Mouse (Mus musculus): Measurements from ENCODE around the gene Nhlh1. TPM values are rescaled to one million over a fixed set of nuclear protein-coding genes. Genes with fewer than 3 reads are reported as not detected.

Gene Nhlh1
- not detected in 2 replicates for polyA plus RNA-seq (2015; fragmentation: Nextera tagmentation; extraction: Ambion mirVana)

GRCm38 (mm10) chr1:172057491-172057921 is at the start of gene Nhlh1:
Gene Nhlh1, minus strand, starts transcription at chr1:172057573.
- peaks cover 13% of the 10 kb centered on the region for H3K27me3 ChIP-seq (replicated peaks; ENCODE audit: insufficient read depth, low read length)
- H3K9ac ChIP-seq (replicated peaks; ENCODE audit: low read depth), result no peak within 1 kb of the TSS
- WGBS, result 38% methylated on average over 2 of the region's 2 CpGs
- H3K4me3 ChIP-seq (ENCODE audit: low read depth, low read length), result no peak within 1 kb of the TSS
- 0 out of 2 replicates have a peak, but pooled peaks cover 3% of the 10 kb centered on the region for H3K4me1 ChIP-seq (ENCODE audit: insufficient read depth, low read depth, low read length)
- no peak within 1 kb of the TSS for H3K27ac ChIP-seq (ENCODE audit: low read length)
- no peaks in the 10 kb centered on the region for H3K36me3 ChIP-seq (ENCODE audit: insufficient read depth, low read length)
- no peak for DNase-seq (ENCODE audit: low spot score)
- H3K9me3 ChIP-seq (ENCODE audit: low read length), result no peaks in the 10 kb centered on the region
- H3K4me2 ChIP-seq (replicated peaks; ENCODE audit: low read depth, low read length), result no peak within 1 kb of the TSS
- ATAC-seq, result no peak; the same call in 1 of the 2 replicates
- TF ChIP-seq CTCF (IDR thresholded peaks at IDR 0.05) (no peak), EP300 (IDR thresholded peaks at IDR 0.05) (no peak)

GRCm38 (mm10) chr1:172105101-172105500 is 47.7 kb upstream of the Nhlh1 start:
- no peak for ATAC-seq
- WGBS, result 86% methylated on average over 11 of the region's 11 CpGs
- no peak for DNase-seq (ENCODE audit: low spot score)

GRCm38 (mm10) chr1:172103619-172104018 is 46.2 kb upstream of the Nhlh1 start:
- no peak overlapping the region for H3K4me3 ChIP-seq (ENCODE audit: low read depth, low read length)
- H3K4me2 ChIP-seq (replicated peaks; ENCODE audit: low read depth, low read length), result no peak overlapping the region
- peaks cover 77% of the 10 kb centered on the region for H3K36me3 ChIP-seq (ENCODE audit: insufficient read depth, low read length)
- no peaks in the 10 kb centered on the region for H3K4me1 ChIP-seq (ENCODE audit: insufficient read depth, low read depth, low read length)
- no peaks in the 10 kb centered on the region for H3K27me3 ChIP-seq (replicated peaks; ENCODE audit: insufficient read depth, low read length)
- no peak overlapping the region for H3K27ac ChIP-seq (ENCODE audit: low read length)
- H3K9me3 ChIP-seq (ENCODE audit: low read length), result no peaks in the 10 kb centered on the region
- DNase-seq (ENCODE audit: low spot score) (no peak), ATAC-seq (0 out of 2 replicates have a peak, but pooled peaks have one; percentile 21)
- no peak overlapping the region for H3K9ac ChIP-seq (replicated peaks; ENCODE audit: low read depth)
- peak; percentile 54; the same call in 1 of the 2 replicates for TF ChIP-seq EP300 (IDR thresholded peaks at IDR 0.05)
- no peak for TF ChIP-seq CTCF (IDR thresholded peaks at IDR 0.05)
- 63% methylated on average over 4 of the region's 4 CpGs for WGBS

More at GRCm38 (mm10) chr1:172105101-172105500, 47.7 kb upstream of the Nhlh1 start:
- no peaks in the 10 kb centered on the region for H3K4me1 ChIP-seq (ENCODE audit: insufficient read depth, low read depth, low read length)
- no peak overlapping the region for H3K27ac ChIP-seq (ENCODE audit: low read length)
- H3K36me3 ChIP-seq (ENCODE audit: insufficient read depth, low read length), result peaks cover 77% of the 10 kb centered on the region
- H3K4me2 ChIP-seq (replicated peaks; ENCODE audit: low read depth, low read length), result no peak overlapping the region
- no peaks in the 10 kb centered on the region for H3K27me3 ChIP-seq (replicated peaks; ENCODE audit: insufficient read depth, low read length)
- H3K9me3 ChIP-seq (ENCODE audit: low read length), result no peaks in the 10 kb centered on the region
- no peak overlapping the region for H3K4me3 ChIP-seq (ENCODE audit: low read depth, low read length)
- TF ChIP-seq CTCF (IDR thresholded peaks at IDR 0.05), result no peak
- no peak for TF ChIP-seq EP300 (IDR thresholded peaks at IDR 0.05)
- H3K9ac ChIP-seq (replicated peaks; ENCODE audit: low read depth), result no peak overlapping the region

GRCm38 (mm10) chr1:172099325-172100033 is 42.1 kb upstream of the Nhlh1 start:
- Histone ChIP-seq H3K9me3 (ENCODE audit: low read length) (no peaks in the 10 kb centered on the region), H3K36me3 (ENCODE audit: insufficient read depth, low read length) (peaks cover 69% of the 10 kb centered on the region), H3K27ac (ENCODE audit: low read length) (no peak overlapping the region), H3K27me3 (replicated peaks; ENCODE audit: insufficient read depth, low read length) (no peaks in the 10 kb centered on the region), H3K4me2 (replicated peaks; ENCODE audit: low read depth, low read length) (no peak overlapping the region), H3K4me3 (ENCODE audit: low read depth, low read length) (no peak overlapping the region), H3K4me1 (ENCODE audit: insufficient read depth, low read depth, low read length) (no peaks in the 10 kb centered on the region), H3K9ac (replicated peaks; ENCODE audit: low read depth) (no peak overlapping the region)
- WGBS, result 85% methylated on average over 6 of the region's 6 CpGs
- DNase-seq (ENCODE audit: low spot score) (no peak), ATAC-seq (no peak)
- no peak for TF ChIP-seq EP300 (IDR thresholded peaks at IDR 0.05)
- no peak for TF ChIP-seq CTCF (IDR thresholded peaks at IDR 0.05)

- WGBS, result 46% methylated on average over 6 of the region's 6 CpGs
- Histone ChIP-seq H3K4me1 (ENCODE audit: insufficient read depth, low read depth, low read length) (no peaks in the 10 kb centered on the region), H3K9me3 (ENCODE audit: low read length) (no peaks in the 10 kb centered on the region), H3K27me3 (replicated peaks; ENCODE audit: insufficient read depth, low read length) (no peaks in the 10 kb centered on the region), H3K9ac (replicated peaks; ENCODE audit: low read depth) (no peak overlapping the region), H3K36me3 (ENCODE audit: insufficient read depth, low read length) (peaks cover 59% of the 10 kb centered on the region; the same call in 1 of the 2 replicates), H3K27ac (ENCODE audit: low read length) (no peak overlapping the region), H3K4me2 (replicated peaks; ENCODE audit: low read depth, low read length) (no peak overlapping the region), H3K4me3 (ENCODE audit: low read depth, low read length) (no peak overlapping the region)
- DNase-seq (ENCODE audit: low spot score) (peak; percentile 7), ATAC-seq (peak; percentile 6; the same call in 1 of the 2 replicates)
- TF ChIP-seq CTCF (IDR thresholded peaks at IDR 0.05), result no peak
- no peak for TF ChIP-seq EP300 (IDR thresholded peaks at IDR 0.05)
These were observed 37.8 kb upstream of the Nhlh1 start for GRCm38 (mm10) chr1:172095202-172095601.

GRCm38 (mm10) chr1:172094295-172094694 is 36.9 kb upstream of the Nhlh1 start:
- no peaks in the 10 kb centered on the region for H3K9me3 ChIP-seq (ENCODE audit: low read length)
- no peaks in the 10 kb centered on the region for H3K4me1 ChIP-seq (ENCODE audit: insufficient read depth, low read depth, low read length)
- H3K4me2 ChIP-seq (replicated peaks; ENCODE audit: low read depth, low read length), result no peak overlapping the region
- H3K36me3 ChIP-seq (ENCODE audit: insufficient read depth, low read length), result peaks cover 57% of the 10 kb centered on the region; the same call in 1 of the 2 replicates
- no peaks in the 10 kb centered on the region for H3K27me3 ChIP-seq (replicated peaks; ENCODE audit: insufficient read depth, low read length)
- DNase-seq (ENCODE audit: low spot score) (no peak), ATAC-seq (no peak)
- no peak overlapping the region for H3K9ac ChIP-seq (replicated peaks; ENCODE audit: low read depth)
- no peak overlapping the region for H3K4me3 ChIP-seq (ENCODE audit: low read depth, low read length)
- H3K27ac ChIP-seq (ENCODE audit: low read length), result no peak overlapping the region
- TF ChIP-seq CTCF (IDR thresholded peaks at IDR 0.05) (no peak), EP300 (IDR thresholded peaks at IDR 0.05) (no peak)

Data from lung, postnatal 0 days (tissue).